Mouse (Mus musculus) E14TG2a.4 (cell line): ENCODE results near the gene Prr5l.

Experiments
- CTCF ChIP-seq: conservative IDR thresholded peaks from 2 replicates; pipeline ENCODE4 v1.5.1; 2014; ENCODE audit warnings: low read length
- NANOG ChIP-seq: IDR thresholded peaks from 2 replicates; pipeline ENCODE4 v1.6.1; 2014; ENCODE audit warnings: borderline replicate concordance, low read length, mixed read lengths
- POU5F1 ChIP-seq: IDR thresholded peaks from 2 replicates; pipeline ENCODE4 v1.6.1; 2014; ENCODE audit warnings: low read length, borderline replicate concordance

DNA sequence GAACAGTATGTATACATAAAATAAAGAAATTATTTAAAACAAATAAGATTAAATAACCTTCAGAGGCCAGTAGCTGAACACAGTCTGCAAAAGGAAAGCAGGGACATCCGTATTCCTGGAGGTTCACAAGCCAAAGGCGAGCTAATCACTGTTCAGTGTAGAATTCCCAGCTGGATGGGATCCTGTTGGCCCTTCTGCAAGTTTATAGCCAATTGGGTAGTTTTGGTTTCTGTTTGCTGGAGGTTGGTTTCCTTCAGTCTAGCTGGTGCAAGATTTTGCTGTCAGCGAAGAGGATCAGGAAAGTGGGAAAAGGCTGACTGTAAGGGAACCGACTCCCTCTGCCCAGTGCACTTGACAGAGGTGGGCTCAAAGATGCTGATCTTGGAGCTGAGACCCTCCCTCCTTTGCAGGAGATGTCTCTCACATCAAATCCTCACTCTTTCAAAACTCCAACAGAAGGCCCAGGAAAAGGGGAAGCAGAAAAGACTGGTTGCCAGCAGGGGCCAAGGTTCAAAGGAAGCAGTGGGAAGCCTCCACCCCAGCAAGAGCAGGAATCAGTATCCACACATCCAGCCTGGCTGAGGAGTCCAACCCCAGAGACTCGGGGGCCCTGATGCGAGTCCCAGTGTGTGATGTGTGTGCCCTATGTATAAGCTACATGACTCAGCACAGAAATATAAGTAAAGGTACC is 69.1 kb downstream of the Prr5l start:
- TF ChIP-seq CTCF: no peak
- no peak for TF ChIP-seq NANOG
- no peak for TF ChIP-seq POU5F1
